Mouse (Mus musculus) spleen, adult 2 months (tissue): ENCODE results near the gene Cep68. TPM values are rescaled to one million over a fixed set of nuclear protein-coding genes. Genes with fewer than 3 reads are reported as not detected.
A peak's percentile ranks its signal among the peaks of the same experiment; 100 is the strongest.

Experiments
- DNase-seq, 2 experiments: peaks; one replicate each; pipeline versions ENCODE4 v3.0.0 to v3.0.0-alpha.2; 2012 to 2021; ENCODE audit warnings: low spot score in 2 of 2, low read depth in 1 of 2
- H3K27ac ChIP-seq: fragments of 200-500 bp; 2 replicates; pipeline ENCODE4 v1.5.1; 2012; ENCODE audit warnings: low read length, inconsistent platforms; ENCODE audit not compliant: insufficient read depth
- H3K27me3 ChIP-seq: fragments of 200-500 bp; 2 replicates; pipeline ENCODE4 v1.6.1; 2012; ENCODE audit warnings: mild to moderate bottlenecking, moderate library complexity, low read length, inconsistent platforms; ENCODE audit not compliant: control insufficient read depth, insufficient read depth
- H3K36me3 ChIP-seq: fragments of 200-500 bp; 2 replicates; pipeline ENCODE4 v1.6.1; 2012; ENCODE audit warnings: mild to moderate bottlenecking, low read length, inconsistent platforms; ENCODE audit not compliant: control insufficient read depth, insufficient read depth
- H3K4me1 ChIP-seq: fragments of 200-500 bp; 2 replicates; pipeline ENCODE4 v1.6.1; 2011; ENCODE audit warnings: inconsistent platforms; ENCODE audit not compliant: control insufficient read depth, insufficient read depth, insufficient read length
- H3K4me3 ChIP-seq: fragments of 200-500 bp; 2 replicates; pipeline ENCODE4 v1.5.1; 2011; ENCODE audit warnings: mild to moderate bottlenecking, inconsistent platforms; ENCODE audit not compliant: insufficient read depth, insufficient read length; ENCODE audit errors: extremely low read depth
- CTCF ChIP-seq: fragments of 200-500 bp; IDR thresholded peaks from 2 replicates; pipeline ENCODE4 v1.5.1; 2011; ENCODE audit warnings: mild to moderate bottlenecking, inconsistent platforms; ENCODE audit not compliant: insufficient read depth, insufficient read length, insufficient replicate concordance; ENCODE audit errors: extremely low read depth
- POLR2A ChIP-seq: fragments of 200-500 bp; IDR thresholded peaks from 2 replicates; pipeline ENCODE4 v1.6.1; 2011; ENCODE audit warnings: low read depth, low read length, inconsistent platforms
- WGBS: fragments of 180-500 bp; shearing (Covaris S2); methylation state at CpG from one replicate; pipeline ENCODE4 v1.1.7; 2018; 5-methylcytosine and 5-hydroxymethylcytosine counted together
- polyA plus RNA-seq: library from polyadenylated mRNA; depleted of rRNA; stranded (reverse); fragments of >200 nt; gene quantifications from 2 replicates; pipeline ENCODE4 v1.2.3, GENCODE M21; 2012

Gene Cep68
- polyA plus RNA-seq, 1 experiment = 14.9 TPM

DNA sequence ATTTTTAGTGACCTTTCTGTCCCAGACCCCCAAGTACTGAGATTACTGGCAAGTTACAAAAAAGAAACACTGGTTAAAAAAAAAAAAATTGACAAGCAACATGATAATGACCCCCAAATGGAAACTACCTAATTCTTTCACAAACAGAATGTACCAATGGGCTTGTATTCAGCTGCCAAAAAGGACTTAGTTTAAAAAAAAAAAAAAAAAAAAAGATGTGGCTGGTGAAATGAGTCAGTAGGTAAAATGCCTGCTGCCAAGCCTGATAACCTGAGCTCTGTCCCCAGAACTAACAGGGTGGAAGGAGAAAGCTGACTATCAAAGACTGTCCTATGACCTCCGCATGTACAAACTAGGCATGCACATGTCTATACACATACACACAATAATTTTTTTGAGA lies 32.0 kb downstream of the Cep68 start:
- Histone ChIP-seq H3K4me3 (no peak overlapping the region), H3K27ac (no peak overlapping the region), H3K27me3 (no peaks in the 10 kb centered on the region), H3K4me1 (peaks cover 2% of the 10 kb centered on the region), H3K36me3 (peaks cover 27% of the 10 kb centered on the region)
- no peak for DNase-seq
- 100% methylated on average over 1 of the region's 1 CpGs for WGBS
- TF ChIP-seq POLR2A (no peak), CTCF (no peak)

DNA sequence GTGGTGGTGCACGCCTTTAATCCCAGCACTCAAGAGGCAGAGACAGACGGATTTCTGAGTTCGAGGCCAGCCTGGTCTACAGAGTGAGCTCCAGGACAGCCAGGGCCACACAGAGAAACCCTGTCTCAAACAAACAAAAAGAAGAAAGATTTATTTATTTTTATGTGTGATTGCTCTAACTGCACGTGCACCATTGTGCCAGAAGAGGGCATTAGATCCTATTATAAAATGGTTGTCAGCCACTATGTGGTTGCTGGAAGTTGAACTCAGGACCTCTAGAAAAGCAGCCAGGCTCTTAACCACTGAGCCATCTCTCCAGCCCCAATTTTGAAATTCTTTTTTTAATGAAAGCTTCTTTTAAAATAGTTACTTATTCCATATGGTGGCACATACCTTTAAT lies 32.8 kb downstream of the Cep68 start:
- no peak for DNase-seq
- peaks cover 25% of the 10 kb centered on the region for H3K36me3 ChIP-seq
- H3K27ac ChIP-seq = no peak overlapping the region
- 94% methylated on average over 4 of the region's 4 CpGs for whole genome bisulfite sequencing
- TF ChIP-seq POLR2A (no peak), CTCF (no peak)
- no peak overlapping the region for H3K4me3 ChIP-seq
- peaks cover 4% of the 10 kb centered on the region for H3K4me1 ChIP-seq
- H3K27me3 ChIP-seq = no peaks in the 10 kb centered on the region

DNA sequence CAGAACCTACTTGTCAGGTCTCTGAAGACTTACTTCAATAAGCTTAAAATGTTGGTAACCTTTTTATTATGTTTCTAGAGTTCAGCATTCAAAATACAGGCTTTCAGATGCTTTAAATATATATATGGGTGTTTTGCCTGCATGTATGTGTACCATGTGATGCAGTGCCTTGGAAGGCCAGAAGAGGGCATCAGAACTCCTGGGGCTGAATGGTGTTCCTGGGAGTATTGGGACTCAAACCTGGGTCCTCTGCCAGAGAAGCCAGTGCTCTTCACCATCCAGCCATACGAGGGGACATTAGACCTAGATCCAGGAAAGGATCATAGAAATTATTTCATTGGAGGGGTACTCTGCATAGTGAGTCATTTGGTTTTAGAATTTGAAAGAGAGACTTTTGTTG lies 34.5 kb downstream of the Cep68 start:
- Histone ChIP-seq H3K27me3 (no peaks in the 10 kb centered on the region), H3K27ac (no peak overlapping the region), H3K36me3 (peaks cover 21% of the 10 kb centered on the region), H3K4me1 (peaks cover 9% of the 10 kb centered on the region), H3K4me3 (no peak overlapping the region)
- WGBS = 94% methylated on average over 1 of the region's 1 CpGs
- DNase-seq = peak in 1 of 2 experiments; percentile 19
- no peak for TF ChIP-seq CTCF
- TF ChIP-seq POLR2A = no peak

DNA sequence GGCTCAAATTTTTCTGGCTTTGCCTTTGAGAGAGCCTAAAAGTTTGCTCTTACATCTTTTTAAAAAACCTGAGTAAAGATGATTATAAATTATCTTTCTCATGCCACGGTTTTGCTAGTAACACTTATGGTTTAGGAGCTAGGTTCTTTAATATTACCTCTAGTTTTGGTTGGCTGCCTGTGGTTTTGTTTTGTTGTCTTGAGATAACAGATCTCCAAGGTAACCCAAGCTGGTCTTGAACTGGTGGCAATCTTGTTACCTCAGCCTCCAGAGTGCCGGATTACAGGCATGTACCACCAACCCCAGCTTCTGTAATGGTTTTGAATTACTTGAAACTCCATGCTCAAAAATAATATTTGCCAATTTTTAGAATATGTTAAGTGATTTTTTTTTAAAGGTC lies 37.4 kb downstream of the Cep68 start:
- WGBS = 22% methylated on average over 2 of the region's 2 CpGs
- TF ChIP-seq CTCF (no peak), POLR2A (no peak)

DNA sequence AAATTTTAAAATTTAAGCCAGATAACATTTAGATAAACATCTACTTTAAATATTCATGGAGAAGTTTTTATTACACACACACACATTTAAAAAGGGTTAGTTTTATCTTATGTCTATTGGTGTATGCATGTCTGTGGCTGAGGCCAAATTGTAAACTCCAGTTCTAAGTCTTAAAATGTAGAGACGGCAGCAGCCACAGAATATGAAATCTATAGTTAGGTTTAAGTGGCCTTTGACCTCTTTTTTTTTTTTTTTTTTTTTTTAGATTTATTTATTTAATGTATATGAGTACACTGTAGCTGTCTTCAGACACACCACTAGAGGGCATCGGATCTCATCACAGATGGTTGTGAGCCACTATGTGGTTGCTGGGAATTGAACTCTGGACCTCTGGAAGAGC lies 41.6 kb downstream of the Cep68 start:
- H3K4me3 ChIP-seq = no peak overlapping the region
- 93% methylated on average over 2 of the region's 2 CpGs for WGBS
- no peak for DNase-seq
- TF ChIP-seq POLR2A (no peak), CTCF (no peak)
- H3K4me1 ChIP-seq = peaks cover 21% of the 10 kb centered on the region; the same call in 1 of the 2 replicates
- no peak overlapping the region for H3K27ac ChIP-seq
- H3K36me3 ChIP-seq = no peaks in the 10 kb centered on the region
- H3K27me3 ChIP-seq = no peaks in the 10 kb centered on the region

More for the DNA sequence above, 37.4 kb downstream of the Cep68 start:
- Histone ChIP-seq H3K27ac (no peak overlapping the region), H3K4me3 (no peak overlapping the region), H3K36me3 (peaks cover 12% of the 10 kb centered on the region), H3K27me3 (no peaks in the 10 kb centered on the region), H3K4me1 (peaks cover 9% of the 10 kb centered on the region)
- DNase-seq = no peak

DNA sequence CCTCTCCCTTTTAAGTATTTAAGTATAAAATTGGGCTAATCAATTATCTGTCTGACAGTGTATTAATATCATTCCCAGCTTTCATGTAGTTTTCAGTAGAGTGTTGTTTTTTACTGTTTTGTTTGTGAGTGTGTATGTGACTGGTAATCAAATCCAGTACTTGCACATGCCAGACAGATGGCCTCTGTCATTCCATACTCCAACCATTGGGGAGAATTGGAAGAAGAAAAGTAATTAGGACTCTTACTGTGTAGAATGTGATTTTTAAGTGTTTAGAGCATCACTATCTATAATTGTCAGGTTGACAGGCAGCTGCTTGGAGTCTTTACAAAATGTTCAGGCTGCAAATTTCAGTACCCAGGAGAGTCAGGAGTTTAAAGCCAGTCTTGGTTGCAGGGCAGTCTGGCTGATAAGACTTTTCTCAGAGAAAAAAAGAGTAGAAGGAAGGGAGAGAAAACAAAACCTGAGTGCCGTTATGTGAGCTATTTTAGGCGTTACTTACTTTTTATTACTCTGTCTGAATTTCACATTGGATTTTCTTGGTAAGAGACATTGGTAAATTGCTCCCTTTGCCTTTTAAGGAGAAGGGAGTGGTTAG lies 42.5 kb downstream of the Cep68 start:
- DNase-seq = no peak
- H3K4me1 ChIP-seq = peaks cover 19% of the 10 kb centered on the region; the same call in 1 of the 2 replicates
- no peak overlapping the region for H3K4me3 ChIP-seq
- TF ChIP-seq POLR2A (no peak), CTCF (no peak)
- no peaks in the 10 kb centered on the region for H3K36me3 ChIP-seq
- H3K27ac ChIP-seq = no peak overlapping the region
- H3K27me3 ChIP-seq = no peaks in the 10 kb centered on the region
- WGBS = 33% methylated on average over 2 of the region's 2 CpGs

DNA sequence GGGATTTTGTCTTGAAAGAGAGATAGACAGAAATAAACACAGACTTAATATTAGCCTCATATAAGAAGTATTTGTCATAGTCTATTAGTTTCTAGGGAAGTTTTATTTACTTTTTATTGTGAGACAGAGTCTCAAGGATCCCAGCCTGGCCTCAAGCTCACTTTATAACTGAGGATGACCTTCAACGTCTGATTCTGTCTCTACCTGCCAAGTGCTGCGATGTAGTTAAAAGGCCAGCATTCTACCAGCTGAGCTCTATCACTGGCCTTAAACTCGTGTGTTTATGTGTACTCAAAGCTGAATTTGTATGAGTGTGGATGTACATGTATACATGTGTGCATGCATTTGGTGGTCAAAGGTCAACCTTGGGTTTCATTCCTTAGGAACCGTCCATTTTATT lies 43.7 kb downstream of the Cep68 start:
- no peak for DNase-seq
- peaks cover 13% of the 10 kb centered on the region; the same call in 1 of the 2 replicates for H3K4me1 ChIP-seq
- TF ChIP-seq CTCF (no peak), POLR2A (no peak)
- WGBS = 78% methylated on average over 4 of the region's 4 CpGs
- no peak overlapping the region for H3K27ac ChIP-seq
- H3K4me3 ChIP-seq = no peak overlapping the region
- no peaks in the 10 kb centered on the region for H3K27me3 ChIP-seq
- H3K36me3 ChIP-seq = no peaks in the 10 kb centered on the region
